ENCODE assay signal across 17 mouse cellular contexts in the genomic region with DNA sequence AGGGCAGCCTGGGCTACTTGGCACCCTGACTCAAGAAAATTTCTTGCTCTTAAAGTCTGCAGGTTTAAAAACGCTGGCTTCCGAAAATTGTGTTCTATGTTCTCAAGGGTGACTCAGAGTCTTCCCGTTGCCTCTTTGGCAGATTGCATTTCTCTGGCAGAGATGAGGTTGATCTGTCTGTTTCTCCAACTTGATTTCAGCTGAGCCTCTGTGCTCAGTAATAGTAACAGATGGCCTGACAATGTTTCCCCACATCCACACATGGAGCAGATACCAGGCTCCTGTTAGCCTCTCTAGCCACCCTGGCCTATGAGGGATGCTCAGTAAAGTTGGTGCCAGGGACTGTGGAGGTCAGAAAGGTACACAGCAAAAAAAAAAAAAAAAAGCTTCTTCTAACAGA. TPM values are rescaled to one million over a fixed set of nuclear protein-coding genes. Genes with fewer than 3 reads are reported as not detected.
DNase-seq lines count a peak whose midpoint lies in the region; ATAC-seq and TF ChIP-seq lines count a peak whose summit lies in the region.
"Had no signal": no experiment of that assay in that cellular context is flagged by ENCODE, and none has a peak within 500 bp of the region (broad histone marks: within the 10 kb centered on the region; RNA-seq: fewer than 3 reads in every experiment).

No protein-coding gene starts in this region.

- H3K9ac ChIP-seq in forebrain, postnatal 0 days: no peak overlapping the region
- H3K9ac ChIP-seq in forebrain, embryonic 15.5 days (replicated peaks): no peak overlapping the region
- H3K9ac ChIP-seq: kidney, embryonic 15.5 days; lung, embryonic 14.5 days had no signal

- H3K27me3 ChIP-seq in forebrain, postnatal 0 days (ENCODE audit: insufficient read depth, low read length): no peaks in the 10 kb centered on the region
- H3K27me3 ChIP-seq in forebrain, embryonic 15.5 days: no peaks in the 10 kb centered on the region
- H3K27me3 ChIP-seq: kidney, embryonic 15.5 days; megakaryocyte, embryonic 14.5 days had no signal

- no peak overlapping the region for H3K27ac ChIP-seq in forebrain, postnatal 0 days (ENCODE audit: low read depth, low read length)
- no peak overlapping the region for H3K27ac ChIP-seq in forebrain, embryonic 15.5 days (replicated peaks)
- H3K27ac ChIP-seq: kidney, embryonic 15.5 days had no signal

- no peaks in the 10 kb centered on the region for H3K9me3 ChIP-seq in forebrain, postnatal 0 days (ENCODE audit: low read length)
- H3K9me3 ChIP-seq in forebrain, embryonic 15.5 days: no peaks in the 10 kb centered on the region
- H3K9me3 ChIP-seq: G1E; kidney, embryonic 15.5 days; megakaryocyte, embryonic 14.5 days had no signal

- TF ChIP-seq CTCF in forebrain, postnatal 0 days (IDR thresholded peaks at IDR 0.05; ENCODE audit: low read depth): no peak

- H3K36me3 ChIP-seq in forebrain, postnatal 0 days (ENCODE audit: insufficient read depth): no peaks in the 10 kb centered on the region
- no peaks in the 10 kb centered on the region; the same call in 1 of the 2 replicates for H3K36me3 ChIP-seq in forebrain, embryonic 15.5 days
- H3K36me3 ChIP-seq: kidney, embryonic 15.5 days had no signal

- H3K4me1 ChIP-seq in forebrain, postnatal 0 days (ENCODE audit: insufficient read depth): no peaks in the 10 kb centered on the region
- peaks cover 2% of the 10 kb centered on the region; the same call in 1 of the 2 replicates for H3K4me1 ChIP-seq in forebrain, embryonic 15.5 days

- no peak overlapping the region for H3K4me2 ChIP-seq in forebrain, postnatal 0 days (ENCODE audit: low read depth)
- H3K4me2 ChIP-seq in forebrain, embryonic 15.5 days (replicated peaks): no peak overlapping the region
- H3K4me2 ChIP-seq: kidney, embryonic 15.5 days; lung, embryonic 14.5 days had no signal

- whole genome bisulfite sequencing in forebrain, postnatal 0 days: 51% methylated on average over 3 of the region's 3 CpGs
- 67% methylated on average over 3 of the region's 3 CpGs for WGBS in forebrain, embryonic 15.5 days

- ATAC-seq in forebrain, postnatal 0 days: peak; percentile 73
- ATAC-seq in forebrain, embryonic 15.5 days (replicated peaks): no peak
- ATAC-seq: hindbrain, embryonic 16.5 days had no signal

- DNase-seq in forebrain, postnatal 0 days: peak; percentile 65
- peak; percentile 70 for DNase-seq in NIH3T3 (ENCODE audit: low read depth)
- peak; percentile 85 for DNase-seq in cerebellum, adult 9-11 months
- peak; percentile 18 to 31 for DNase-seq in layer of hippocampus, postnatal 10 days (ENCODE audit: low spot score in 2 of 2)
- DNase-seq in adrenal gland, adult (ENCODE audit: inconsistent age in 2 of 2, low spot score in 1 of 2): no peak
- DNase-seq in kidney, postnatal 36 days: no peak
- no peak for DNase-seq in lung, postnatal 25 days (ENCODE audit: low spot score)
- DNase-seq: adrenal gland, adult 2 months; B cell, adult 2 months; gastrocnemius, postnatal 25 days; lung, embryonic 14.5 days had no signal

- no peak overlapping the region for H3K4me3 ChIP-seq in forebrain, postnatal 0 days (ENCODE audit: low read depth, low read length)
- H3K4me3 ChIP-seq in forebrain, embryonic 15.5 days: no peak overlapping the region
- H3K4me3 ChIP-seq: kidney, embryonic 15.5 days; megakaryocyte, embryonic 14.5 days; myocyte had no signal

RNA-seq across cellular contexts. Expression of gene Uhrf1bp1, which starts 15.6 kb away (rescaled TPM):
- total RNA-seq in forebrain, postnatal 0 days (2014; rRNA removed): 9.8 and 13.6 TPM in 2 replicates
- polyA plus RNA-seq in forebrain, postnatal 0 days (2015; fragmentation: Nextera tagmentation; extraction: Ambion mirVana): 2.1 and 2.6 TPM in 2 replicates
- polyA plus RNA-seq in forebrain, embryonic 15.5 days (2015; fragmentation: Nextera tagmentation; extraction: Ambion mirVana): 5.2 and 5.3 TPM in 2 replicates
- total RNA-seq in layer of hippocampus, postnatal 10 days (2021): 10 to 100 TPM; 19.5 to 22.7 TPM

RNA-seq across cellular contexts. Expression of gene Snrpc, which starts 33.9 kb away (rescaled TPM):
- total RNA-seq in forebrain, postnatal 0 days (2014; rRNA removed): 137 and 204 TPM in 2 replicates
- polyA plus RNA-seq in forebrain, postnatal 0 days (2015; fragmentation: Nextera tagmentation; extraction: Ambion mirVana): 259 and 297 TPM in 2 replicates
- 299 and 322 TPM in 2 replicates for polyA plus RNA-seq in forebrain, embryonic 15.5 days (2015; fragmentation: Nextera tagmentation; extraction: Ambion mirVana)
- 10 to 100 TPM; 77.2 to 83.4 TPM for total RNA-seq in layer of hippocampus, postnatal 10 days (2021)

RNA-seq across cellular contexts. Expression of gene Anks1, which starts 37.3 kb away (rescaled TPM):
- total RNA-seq in forebrain, postnatal 0 days (2014; rRNA removed): 45.0 and 67.4 TPM in 2 replicates
- polyA plus RNA-seq in forebrain, postnatal 0 days (2015; fragmentation: Nextera tagmentation; extraction: Ambion mirVana): 16.8 and 21.1 TPM in 2 replicates
- polyA plus RNA-seq in forebrain, embryonic 15.5 days (2015; fragmentation: Nextera tagmentation; extraction: Ambion mirVana): 35.3 and 38.6 TPM in 2 replicates
- total RNA-seq in layer of hippocampus, postnatal 10 days (2021): 10 to 100 TPM; 40.2 to 46.0 TPM

RNA-seq across cellular contexts. Expression of gene Taf11, which starts 37.8 kb away (rescaled TPM):
- total RNA-seq in forebrain, postnatal 0 days (2014; rRNA removed): 22.9 and 23.9 TPM in 2 replicates
- polyA plus RNA-seq in forebrain, postnatal 0 days (2015; fragmentation: Nextera tagmentation; extraction: Ambion mirVana): 53.1 and 60.6 TPM in 2 replicates
- 71.7 and 73.2 TPM in 2 replicates for polyA plus RNA-seq in forebrain, embryonic 15.5 days (2015; fragmentation: Nextera tagmentation; extraction: Ambion mirVana)
- total RNA-seq in layer of hippocampus, postnatal 10 days (2021): 10 to 100 TPM; 31.0 to 31.1 TPM

RNA-seq across cellular contexts. Expression of gene D17Wsu92e, which starts 51.4 kb away (rescaled TPM):
- total RNA-seq in forebrain, postnatal 0 days (2014; rRNA removed): 63.6 and 70.5 TPM in 2 replicates
- polyA plus RNA-seq in forebrain, postnatal 0 days (2015; fragmentation: Nextera tagmentation; extraction: Ambion mirVana): 8.6 and 9.4 TPM in 2 replicates
- 10.6 and 10.8 TPM in 2 replicates for polyA plus RNA-seq in forebrain, embryonic 15.5 days (2015; fragmentation: Nextera tagmentation; extraction: Ambion mirVana)
- total RNA-seq in layer of hippocampus, postnatal 10 days (2021): 100 to 1,000 TPM in 1 of 2 experiments, 10 to 100 TPM in 1; 99.8 to 105 TPM

Comparison
In these comparisons a context has a peak if more than half of its experiments do, and no peak if none do; other contexts are left out.
1. DNase-seq: peak in forebrain, postnatal 0 days (single experiment), NIH3T3 (single experiment), cerebellum, adult 9-11 months (single experiment) and layer of hippocampus, postnatal 10 days (2 of 2); none in adrenal gland, adult (0 of 2), kidney, postnatal 36 days (0 of 2) and lung, postnatal 25 days (single experiment).